Mouse (Mus musculus) MN1 (cell line): ENCODE data around the gene Mapre3.
A peak's percentile ranks its signal among the peaks of the same experiment; 100 is the strongest.

Experiments used
- DNase-seq: peaks from one replicate; pipeline ENCODE4 v3.0.0-alpha.2; 2016; ENCODE audit warnings: low spot score

Mapre3 gene

DNA sequence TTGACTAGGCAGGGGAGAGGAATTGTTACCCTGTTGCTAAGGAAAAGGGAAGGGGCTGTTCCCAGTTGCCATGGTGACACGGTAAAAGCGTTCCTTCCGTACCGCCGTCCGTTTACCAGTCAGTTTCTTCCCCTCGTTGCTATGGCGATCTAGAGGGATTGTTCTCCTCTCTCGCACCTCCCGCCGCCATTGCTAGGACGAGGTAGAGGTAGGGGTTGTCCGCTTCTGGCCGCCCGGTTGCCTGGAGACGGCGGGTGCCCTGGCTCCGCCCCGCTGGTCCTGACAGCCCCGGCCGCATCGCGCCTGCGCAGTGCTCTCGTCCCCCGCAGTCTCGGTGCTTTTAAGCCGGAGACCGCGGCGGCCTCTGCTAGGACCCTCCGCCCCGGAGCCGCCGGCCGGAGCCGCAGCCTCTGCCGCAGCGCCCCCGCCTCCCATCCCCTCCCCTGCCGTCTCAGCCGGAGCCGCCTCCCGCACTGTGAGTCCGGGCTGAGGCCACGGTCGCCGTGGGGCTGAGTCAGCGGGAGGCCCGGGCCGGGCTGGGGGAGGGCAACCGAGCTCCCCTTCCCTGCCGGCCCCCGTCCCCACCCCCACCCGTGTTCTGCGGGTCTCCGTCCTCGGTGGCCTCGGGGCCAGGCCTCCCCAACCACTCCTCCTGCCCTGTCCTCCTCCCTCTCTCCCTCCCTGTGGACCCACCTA, at the start of gene Mapre3:
Gene Mapre3 (plus strand): TSS at position 218 of the 696 bp plus-strand sequence.
- peak; percentile 92 for DNase-seq

- DNase-seq, result no peak
Measured at GRCm38 (mm10) chr5:30765596-30766370, 48.7 kb upstream of the Mapre3 start.

DNA sequence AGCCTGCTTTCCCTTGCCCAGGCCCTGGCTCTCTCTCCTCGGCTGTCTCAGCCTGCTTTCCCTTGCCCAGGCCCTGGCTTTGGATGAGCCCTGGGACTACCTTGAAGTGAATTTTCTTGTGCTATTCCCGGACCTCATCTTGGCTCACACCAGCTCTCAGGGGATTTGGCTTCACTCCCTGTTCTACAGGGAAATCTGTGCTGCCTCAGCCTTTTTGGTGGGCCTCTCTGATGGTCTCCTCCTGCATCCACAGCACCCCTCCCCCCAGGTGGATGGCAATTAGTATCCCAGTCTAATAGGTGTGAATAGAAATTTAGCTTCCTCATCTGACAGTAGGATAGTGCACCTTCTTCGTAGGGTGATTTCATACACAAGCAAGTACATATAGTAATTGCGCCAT, 46.4 kb upstream of the Mapre3 start:
- DNase-seq, result peak; percentile 57

GRCm38 (mm10) chr5:30768598-30768997, 45.8 kb upstream of the Mapre3 start:
- peak; percentile 42 for DNase-seq

- no peak for DNase-seq
Measured at GRCm38 (mm10) chr5:30769075-30769474, 45.4 kb upstream of the Mapre3 start.

GRCm38 (mm10) chr5:30774601-30775371, 39.7 kb upstream of the Mapre3 start:
- DNase-seq, result peak; percentile 86

GRCm38 (mm10) chr5:30780699-30781098, 33.7 kb upstream of the Mapre3 start:
- no peak for DNase-seq

DNA sequence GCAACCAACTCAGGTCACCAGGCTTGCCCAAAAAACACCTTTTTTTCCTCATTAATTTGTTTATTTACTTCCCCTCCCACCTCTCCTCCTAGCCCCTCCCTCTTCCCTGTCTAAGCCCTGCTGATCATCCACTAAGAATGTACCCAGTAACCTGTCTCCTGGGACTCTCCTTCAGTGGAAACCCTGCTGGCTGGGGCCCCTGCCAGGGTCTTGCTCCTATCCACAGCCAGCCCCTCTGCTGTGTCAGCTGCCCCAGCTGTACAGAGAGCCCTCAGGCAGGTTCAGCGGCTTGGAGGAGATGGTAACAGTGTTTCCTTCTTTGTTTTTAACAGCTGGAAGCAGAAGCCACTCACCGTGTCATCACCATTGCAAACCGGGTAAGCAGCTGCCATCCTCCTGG, 33.3 kb upstream of the Mapre3 start:
- DNase-seq, result no peak

GRCm38 (mm10) chr5:30787381-30787780, 27.1 kb upstream of the Mapre3 start:
- no peak for DNase-seq

DNA sequence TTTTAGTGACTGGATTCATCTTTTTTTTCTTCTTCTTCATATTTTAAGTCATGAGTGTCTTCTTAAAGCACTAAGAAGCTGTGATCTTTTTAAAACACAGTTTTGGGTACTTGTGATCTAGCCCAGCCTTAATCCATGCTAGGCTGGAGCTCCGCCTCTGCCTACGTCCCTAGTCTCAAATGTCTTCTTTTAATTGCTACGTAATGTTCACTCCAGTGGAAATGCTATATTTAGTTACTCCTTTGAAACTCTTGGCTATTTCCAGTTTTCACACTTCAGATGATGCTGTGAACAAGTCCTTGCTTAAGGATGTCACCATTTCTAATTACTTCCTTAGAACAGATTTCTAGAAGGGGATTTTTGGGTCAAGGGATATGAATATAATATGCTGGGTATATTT, 24.4 kb upstream of the Mapre3 start:
- DNase-seq, result no peak

GRCm38 (mm10) chr5:30796125-30796524, 18.3 kb upstream of the Mapre3 start:
- DNase-seq, result peak; percentile 71

DNA sequence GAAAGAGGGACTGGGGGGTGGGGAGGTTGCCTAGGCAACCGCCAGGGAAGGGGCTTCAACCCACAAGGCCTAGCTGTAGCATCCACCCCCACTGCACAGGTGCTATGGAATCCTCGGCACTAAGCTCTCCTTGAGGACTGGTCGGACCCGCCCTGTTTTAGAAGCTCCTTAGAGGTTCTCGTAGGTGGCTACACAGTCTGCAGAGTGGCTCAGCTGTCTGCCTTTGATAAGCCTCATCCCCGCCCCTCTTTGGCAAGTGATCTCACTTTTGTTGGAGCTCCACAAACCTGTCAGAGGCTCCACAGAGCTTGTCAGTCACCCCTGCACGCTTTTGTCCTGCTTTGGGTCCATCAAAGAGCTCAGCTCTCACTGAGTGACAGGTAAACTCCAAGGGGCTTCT, 17.0 kb upstream of the Mapre3 start:
- no peak for DNase-seq

DNA sequence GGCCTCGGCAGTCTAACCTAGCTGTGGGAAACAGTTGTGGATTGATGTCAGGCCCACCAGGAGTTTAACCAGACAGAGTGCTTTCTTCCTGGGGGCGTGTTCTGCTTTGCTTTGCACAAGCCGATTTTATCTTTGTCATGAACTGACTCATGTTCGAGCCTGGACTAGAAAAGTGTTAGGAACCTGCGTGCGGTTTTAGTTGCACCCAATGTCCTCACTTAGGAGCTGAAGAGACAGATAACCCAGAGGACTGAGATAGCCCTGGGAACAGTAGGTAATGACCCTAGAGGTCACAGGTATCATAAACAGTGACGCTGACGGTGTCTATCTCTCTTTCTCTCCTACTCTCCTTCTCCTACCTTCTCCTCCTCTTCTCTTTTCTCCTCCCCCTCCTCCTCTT, 16.5 kb upstream of the Mapre3 start:
- DNase-seq, result no peak

DNA sequence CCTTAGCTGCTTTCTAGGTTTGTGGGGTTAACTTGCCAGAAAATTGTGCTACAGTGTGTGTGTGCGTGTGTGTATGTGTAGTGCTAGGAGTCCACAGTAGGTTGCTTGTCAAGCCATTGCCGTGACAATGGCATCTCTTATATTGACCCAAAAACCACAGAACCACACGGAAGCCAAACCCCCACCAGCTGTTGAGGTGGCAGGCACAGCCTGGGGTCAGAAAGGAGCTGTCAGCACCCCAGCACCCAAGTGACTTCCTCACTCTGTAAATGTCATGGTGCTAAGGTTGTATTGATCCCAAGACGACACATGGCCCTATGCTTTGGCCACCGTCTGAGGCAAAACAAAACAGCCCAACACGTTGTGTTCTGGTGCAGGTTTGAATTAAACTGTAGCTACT, 15.5 kb upstream of the Mapre3 start:
- DNase-seq, result no peak

DNA sequence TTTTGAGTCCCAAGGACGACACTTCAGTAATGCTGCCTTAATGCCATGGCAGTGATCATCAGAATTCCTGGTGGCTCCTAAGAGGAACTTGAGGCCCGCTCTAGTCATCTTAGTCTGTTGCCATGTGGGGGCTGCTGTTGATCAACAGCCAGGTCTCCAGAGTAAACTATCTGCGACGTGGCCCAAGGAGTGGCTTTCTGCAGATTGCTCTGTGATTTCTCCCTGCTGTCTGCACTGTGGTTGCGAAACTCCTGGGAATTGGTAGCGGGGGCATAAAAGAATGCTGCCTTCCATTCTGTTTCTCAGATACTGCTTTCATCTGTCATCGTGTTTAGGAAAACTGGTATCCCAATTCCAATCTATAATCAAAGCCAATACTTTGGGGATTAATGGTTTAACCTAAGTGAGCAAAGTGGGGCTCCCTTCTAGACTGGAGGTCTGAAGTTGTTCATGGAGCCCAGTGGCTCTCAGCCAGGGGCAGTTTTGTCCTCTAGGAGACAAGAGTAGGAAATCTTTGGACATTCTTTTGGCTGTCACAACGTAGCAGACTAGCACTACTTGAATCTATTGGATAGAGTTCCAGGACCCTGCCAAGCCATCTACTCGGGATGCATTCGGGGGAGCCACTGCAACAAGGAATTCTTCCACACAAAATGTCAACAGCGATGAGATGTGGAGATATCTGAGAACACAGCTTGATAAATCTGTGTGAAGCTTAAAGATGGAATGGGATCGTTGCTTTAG, 11.5 kb upstream of the Mapre3 start:
- no peak for DNase-seq

DNA sequence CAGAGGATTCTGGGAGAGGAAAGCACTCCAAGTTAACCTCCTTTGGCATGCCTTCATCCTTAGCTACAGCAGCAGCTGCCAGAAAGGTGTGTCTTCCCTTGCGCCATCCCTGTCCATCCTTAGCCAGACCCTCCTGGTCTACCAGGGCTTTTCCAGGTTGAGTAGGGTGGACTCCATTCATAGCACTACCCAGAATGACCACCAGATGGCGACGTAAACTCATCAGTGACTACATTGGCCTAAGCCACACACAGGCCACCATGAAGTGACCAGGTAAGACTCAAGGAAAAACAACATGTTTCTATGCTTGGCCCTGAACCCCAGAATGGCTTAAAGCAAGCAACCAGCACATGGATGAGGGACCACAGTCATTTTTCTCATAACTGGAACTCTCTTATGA, 8.3 kb upstream of the Mapre3 start:
- DNase-seq, result peak; percentile 86

DNA sequence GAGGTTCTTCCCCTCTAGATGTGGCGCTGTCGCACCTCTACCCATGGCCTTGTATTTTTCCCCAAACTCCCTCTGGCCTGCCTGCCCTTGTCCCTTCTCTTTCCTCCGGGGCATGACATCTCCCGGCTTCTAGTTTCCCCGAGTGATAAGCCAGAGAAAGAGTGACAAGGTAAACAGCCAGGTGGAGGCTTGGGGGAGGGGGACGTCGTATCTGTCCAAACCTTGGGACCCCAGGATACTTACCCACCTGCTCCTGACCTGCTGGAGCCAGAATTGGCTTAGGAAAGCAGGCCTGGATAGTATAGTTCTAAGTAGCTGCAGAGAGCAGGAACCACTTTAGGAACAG, 652 bp downstream of the Mapre3 start:
- DNase-seq, result peak; percentile 17

GRCm38 (mm10) chr5:30816261-30816791, 1.9 kb downstream of the Mapre3 start:
- no peak for DNase-seq

DNA sequence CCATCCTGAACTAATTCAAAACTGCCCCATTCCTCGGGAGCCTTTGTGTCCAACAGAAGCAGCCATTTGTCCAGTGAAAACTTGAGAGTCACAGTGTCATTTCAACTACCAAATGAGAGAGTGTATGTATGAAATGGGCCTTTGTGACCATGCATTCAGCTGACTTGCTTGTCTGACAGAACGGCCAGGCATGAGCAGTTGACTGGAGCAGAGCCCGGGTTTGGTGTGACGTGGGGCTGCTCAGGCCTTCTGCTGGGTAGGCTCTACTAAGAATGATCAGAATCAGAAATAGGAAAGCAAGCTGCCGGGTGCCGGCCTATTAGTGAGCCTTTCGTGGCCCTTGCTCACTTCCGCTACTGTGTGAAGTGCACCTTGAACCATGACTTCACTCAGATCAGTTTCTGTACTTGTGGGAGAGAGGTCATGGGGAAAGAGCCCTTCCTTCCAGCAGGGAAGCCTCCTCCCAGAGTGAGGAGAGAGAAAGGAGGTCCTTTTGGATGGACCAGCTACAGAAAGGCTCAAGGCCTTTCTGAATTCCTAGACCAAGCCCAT, 4.4 kb downstream of the Mapre3 start:
- DNase-seq, result no peak

GRCm38 (mm10) chr5:30822689-30823088, 8.2 kb downstream of the Mapre3 start:
- DNase-seq, result no peak

GRCm38 (mm10) chr5:30823091-30823490, 8.7 kb downstream of the Mapre3 start:
- DNase-seq, result no peak
